Mouse (Mus musculus): ENCODE measurements at regions not wholly inside any gene's neighbourhood (a gene's known extent, or its start where the extent isn't known, plus 50 kb on each side); places are given as distances from the start of the nearest gene placed in this dataset.

DNA sequence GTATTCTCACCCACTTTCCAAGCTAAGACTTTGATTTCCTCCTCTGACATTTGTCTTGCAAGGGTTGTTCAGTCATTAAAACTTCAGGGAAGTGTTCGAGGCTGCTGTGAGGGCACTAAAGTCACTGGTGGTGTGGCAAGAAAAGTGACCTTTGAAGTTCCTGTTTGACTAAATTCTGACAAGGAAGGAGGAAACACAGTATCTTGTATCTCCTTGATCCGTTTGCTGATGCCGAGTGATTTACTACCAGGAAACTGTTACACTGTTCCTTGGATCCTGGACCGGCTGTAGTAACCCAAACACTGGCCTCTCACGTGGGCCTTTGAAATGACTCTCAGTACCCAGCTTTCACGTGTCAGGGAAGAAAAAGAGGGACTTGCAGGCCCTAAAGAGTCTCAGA is 53.5 kb upstream of the Ralgapa2 start:
- no peak for DNase-seq

DNA sequence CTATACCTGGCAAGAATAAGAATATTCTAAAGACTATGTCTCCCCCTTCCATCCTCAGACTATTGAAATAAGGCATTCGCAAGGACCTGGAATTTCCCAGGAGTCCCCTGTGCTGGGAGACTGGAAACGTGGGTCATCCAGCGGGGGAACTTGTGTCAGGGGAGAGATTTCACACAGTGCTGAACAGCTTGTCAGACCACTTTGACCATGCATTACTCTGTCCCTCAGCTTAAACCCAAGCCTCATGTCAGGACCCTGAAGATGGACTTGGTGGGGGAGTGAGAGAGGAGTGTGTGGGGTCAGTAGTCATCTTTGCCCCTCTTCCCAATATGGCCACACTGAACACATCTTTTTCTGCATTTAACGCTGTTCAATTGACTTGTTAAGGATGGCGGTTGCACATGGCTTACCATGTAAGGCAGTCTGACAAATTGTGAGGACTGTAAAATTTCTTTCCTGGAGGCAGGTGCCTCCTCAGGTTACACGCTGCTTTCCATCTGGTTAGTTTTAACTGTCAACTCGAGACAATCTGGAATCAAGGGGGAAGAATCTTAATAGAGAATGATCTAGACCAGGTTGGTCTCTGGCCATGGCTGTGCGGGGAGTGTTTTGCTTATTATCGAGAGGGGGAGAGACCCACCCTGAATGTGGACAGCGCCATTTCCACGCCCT is 56.2 kb upstream of the Ralgapa2 start:
- no peak for DNase-seq

DNA sequence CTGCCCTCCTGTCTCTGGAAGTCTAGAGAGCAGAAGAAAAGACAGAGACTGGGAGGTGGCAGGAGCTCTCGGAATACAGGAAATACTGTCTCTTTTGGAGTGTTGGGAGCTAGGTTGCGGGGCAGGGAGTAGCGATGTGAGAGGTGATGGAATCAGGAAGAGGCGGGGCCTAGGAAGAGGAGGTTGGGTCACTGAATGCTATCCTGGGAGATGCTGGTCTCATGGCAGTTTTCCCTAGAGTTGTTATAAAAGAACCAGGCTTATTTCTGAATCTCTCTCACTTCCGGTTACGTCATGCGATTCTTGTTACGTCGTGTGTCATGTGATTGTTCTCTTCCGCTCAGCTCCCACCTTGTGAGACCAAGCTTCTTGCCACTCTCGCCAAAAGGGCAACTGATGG is 58.9 kb upstream of the Ralgapa2 start:
- DNase-seq = no peak

DNA sequence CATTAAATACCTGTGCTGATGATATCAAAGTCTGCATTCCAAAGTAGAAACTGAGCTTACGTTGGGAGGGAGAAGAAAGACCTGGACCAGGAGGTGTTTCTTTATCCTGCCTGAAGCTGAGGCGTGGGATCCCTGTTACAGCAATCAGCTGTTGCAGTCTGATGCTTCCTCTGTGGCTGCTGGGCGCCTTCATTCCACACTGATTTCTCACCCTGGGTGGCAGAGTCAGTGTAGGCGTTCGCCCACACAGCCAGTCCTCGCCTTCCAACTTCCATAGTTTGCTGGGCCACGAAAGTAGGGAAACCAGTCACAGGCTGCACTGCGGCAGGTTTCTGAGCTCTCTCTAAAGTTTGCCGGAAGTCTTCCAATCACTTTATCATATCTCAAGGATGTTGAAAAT is 59.7 kb upstream of the Ralgapa2 start:
- DNase-seq = no peak

DNA sequence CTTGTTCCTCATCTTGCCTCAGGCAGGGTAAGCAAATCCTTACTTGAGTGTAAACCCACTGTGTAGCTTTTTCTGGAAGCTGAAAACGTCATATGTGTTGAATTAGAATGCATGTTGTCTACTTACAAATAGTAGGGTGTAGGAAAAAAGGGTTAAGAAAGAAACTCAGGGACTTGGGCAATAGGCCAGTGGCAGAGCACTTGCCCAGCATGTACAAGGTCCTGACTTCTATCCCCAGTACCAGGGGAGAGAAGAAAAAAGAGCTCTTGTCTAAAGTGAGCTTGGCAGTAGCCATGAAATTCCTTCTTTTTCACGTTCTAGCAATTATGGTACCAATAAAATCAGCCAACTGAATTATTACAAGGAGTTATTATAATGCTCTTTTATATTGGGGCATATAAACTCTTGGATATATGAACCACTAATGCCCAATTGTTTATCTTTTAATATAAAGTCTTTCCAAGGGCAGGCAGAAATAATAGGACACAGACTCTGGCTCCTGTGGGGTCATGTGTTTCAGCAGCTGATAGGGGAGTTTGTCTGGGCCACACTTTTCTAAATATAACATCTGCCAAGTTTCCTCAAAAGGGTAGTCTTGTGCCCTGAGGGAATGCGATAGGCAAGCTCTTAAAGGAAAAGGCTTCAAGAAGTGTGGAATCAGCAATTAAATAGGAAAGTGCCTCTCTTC is 63.6 kb upstream of the Ralgapa2 start:
- DNase-seq = no peak

DNA sequence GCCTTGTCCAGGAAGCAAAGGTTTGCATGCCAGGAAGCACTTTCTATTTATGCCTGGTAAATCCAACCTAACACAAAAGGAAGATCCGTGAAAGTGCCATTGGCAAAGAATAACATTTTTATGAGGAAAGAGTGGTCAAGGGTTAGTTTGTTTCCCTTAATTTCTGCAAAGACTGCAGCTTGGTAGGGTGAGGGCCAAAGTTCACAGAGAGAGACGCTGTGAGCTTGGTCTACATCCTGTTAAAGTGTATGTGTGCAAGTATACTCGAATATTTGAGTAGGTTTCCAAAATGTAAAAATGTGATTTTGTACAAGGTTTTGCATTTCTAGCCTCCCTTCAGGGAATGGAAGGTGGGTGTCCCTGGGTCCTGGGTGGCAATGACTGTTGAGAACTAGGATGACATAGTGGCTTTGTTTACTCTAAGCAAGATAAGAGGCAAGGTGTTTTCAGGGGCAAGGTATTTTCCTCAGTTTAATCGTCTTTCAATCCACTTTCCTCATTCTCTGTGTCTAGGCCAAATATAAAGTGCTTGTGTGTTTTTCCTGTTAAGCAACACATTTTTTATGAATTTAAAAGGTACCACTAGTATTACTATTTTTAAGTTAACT is 64.3 kb upstream of the Ralgapa2 start:
- no peak for DNase-seq

DNA sequence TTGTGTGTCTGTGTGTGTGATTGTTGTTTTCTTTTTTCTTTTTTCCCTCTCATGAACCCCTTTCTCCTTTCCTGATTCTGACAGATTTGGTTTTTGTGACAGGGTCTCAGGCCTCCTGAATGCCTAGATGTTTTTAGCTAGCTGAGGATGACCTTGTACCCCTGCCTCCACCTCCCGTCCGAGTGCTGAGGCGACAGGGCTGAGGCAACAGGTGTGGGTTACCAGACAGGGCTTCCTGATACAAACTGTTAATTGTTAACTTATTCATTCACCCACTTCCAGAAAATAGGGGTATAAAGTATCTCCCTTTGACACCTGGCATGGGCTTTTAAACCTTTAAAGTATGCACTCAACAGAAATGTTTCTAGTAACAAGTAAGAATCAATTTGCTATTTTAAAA is 65.0 kb upstream of the Ralgapa2 start:
- DNase-seq = no peak

DNA sequence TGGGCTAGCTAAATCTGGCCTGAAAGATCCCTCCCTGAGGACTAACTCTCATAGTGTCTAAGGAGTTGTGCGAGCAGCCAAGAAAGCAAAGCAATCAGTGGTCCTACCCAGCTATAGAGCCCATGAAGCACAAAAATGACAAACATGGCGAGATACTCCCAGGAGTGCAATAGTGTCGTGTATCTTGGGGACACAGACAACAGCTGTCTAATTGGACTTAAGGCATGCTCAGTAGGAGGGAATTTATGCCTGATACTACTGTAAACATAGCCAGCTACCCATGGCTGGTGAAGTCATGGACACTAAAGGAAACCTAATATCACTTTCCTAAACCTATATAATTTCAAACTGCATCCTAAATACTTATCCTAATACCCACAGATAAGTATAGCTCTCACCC is 69.1 kb upstream of the Ralgapa2 start:
- DNase-seq = no peak

DNA sequence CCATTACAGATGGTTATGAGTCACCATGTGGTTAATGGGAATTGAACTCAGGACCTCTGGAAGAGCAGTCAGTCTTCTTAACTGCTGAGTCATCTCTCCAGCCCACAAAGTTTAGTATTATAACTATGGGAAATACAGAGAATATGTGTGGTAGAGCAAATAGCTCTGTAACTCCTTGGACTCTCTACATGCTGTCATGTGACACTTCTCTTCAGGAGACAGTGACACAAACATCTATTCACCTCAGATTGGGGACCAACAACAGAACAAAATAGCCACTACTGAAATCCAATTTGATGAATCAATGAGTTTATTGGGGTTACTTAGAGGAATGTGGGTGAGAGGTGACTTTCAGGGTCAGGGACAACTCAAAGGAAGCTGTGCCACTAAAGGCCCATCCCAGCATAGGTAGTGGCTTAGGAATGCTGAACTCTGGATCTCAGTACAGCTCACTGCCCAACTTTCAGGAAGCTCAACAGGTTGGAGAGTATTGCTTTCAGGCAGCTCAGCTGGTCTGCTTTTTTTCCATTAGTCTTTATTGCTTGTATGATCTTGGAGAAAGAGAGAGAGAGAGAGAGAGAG is 71.8 kb upstream of the Ralgapa2 start:
- no peak for DNase-seq

DNA sequence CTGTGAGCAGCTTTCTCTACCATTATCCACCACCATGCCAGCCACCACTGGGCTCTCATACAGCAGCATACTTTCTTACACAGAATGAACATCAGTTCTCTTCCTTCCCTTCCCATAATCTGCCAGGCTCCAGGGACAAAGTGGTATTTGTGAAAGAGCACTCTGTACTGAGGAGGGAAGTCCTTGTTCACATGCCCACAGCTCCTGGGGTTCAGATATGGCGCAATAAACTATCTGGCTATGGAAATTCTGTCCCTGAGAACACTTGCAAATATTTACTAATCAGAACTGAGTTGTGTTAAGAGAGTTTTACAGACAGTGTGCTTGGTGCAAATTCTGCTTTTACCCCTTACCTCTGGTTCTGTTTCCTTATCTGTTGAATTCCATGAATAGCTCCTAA is 74.2 kb upstream of the Ralgapa2 start:
- no peak for DNase-seq

DNA sequence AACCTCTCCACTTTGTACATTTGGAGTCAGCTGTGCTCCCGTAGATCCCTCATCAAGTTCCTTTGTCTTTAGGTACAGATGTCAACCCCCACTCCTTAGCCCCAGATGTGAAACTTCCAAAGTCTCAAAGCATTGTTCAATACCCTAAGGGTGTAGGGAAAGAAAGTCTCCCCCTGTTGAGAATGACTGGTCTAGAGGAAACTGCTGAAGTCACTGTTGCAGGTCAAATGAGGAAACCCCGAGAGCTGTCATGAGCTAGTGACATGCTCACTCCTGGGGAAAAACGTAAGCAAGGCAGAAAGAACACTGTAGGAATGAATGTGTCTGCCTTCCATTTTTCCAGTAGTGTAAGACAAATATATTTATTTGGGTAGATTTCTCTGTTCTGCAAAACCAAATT is 74.8 kb upstream of the Ralgapa2 start:
- DNase-seq = no peak

DNA sequence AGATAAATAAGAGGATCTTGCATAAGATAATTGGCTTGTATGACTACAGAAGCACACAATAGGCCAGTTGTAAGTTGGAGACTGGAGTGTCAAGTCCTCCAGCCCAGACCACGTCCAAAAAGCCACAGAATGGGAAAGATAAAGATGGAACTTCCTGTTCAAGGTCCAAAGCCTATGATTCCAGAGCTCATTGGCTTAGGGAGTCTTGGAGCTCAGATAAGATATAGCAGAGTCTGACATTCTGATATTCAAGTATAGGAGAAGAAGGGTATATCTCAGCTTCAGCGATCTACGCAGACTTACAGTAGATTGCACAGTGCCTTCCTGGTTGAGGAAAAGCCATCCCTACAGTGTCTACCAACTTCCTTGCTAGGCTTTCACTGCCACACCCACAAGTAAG is 77.7 kb upstream of the Ralgapa2 start:
- no peak for DNase-seq

DNA sequence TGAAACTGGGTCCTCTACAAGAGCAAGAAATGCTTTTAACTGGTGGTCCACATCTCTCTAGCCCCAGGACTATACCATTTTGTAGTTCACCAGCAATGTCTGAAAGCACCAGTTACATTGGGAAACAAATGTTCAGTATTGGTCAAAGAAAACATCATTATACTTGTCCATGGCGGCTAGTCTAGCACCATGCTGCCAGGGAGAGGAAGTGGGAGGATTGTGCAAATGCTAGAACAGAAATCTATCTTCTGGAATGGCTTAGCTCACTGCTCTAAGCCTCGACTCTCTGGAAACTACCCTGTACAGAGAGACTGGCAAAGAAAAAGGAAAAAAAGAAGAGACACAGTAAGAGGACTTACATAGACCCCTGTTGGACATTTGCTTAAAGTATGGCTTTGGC is 81.1 kb upstream of the Ralgapa2 start:
- DNase-seq = no peak

DNA sequence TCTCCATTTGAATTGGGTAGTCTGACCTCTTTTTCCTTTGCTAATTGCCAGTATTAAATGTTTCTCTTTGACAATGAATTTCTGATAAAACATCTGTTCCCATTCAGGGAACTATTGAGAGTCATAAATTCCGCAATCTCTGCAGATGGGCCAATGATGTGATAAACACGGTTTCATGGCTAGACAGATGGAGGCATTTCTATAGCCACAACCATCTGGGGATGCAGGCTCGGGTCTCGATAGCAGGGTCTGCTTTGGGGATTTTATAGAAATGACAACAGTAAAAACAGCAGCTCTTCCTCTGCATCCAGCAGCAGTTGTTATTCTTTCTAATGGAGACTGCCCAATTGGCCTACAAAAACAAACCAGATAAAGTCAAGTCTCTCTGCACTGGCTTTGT is 82.1 kb upstream of the Ralgapa2 start:
- no peak for DNase-seq

DNA sequence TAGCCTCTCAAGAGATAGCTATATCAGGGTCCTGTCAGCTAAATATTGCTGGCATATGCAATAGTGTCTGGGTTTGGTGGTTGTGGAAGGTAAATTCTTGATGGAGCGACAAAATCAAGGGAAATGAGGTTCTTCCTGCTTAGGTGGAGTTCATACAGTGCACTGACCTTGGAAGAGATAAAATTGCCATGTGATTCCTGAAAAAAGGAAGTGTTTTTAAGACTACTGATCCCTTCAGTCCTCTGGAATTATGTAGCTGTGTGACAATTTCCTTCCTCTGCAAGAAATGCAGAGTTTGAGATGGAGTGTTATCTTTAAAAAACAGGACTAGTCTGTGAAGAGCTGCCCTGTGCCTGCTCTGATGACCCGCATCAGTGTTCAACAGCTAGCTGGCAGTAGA is 83.5 kb upstream of the Ralgapa2 start:
- DNase-seq = no peak

DNA sequence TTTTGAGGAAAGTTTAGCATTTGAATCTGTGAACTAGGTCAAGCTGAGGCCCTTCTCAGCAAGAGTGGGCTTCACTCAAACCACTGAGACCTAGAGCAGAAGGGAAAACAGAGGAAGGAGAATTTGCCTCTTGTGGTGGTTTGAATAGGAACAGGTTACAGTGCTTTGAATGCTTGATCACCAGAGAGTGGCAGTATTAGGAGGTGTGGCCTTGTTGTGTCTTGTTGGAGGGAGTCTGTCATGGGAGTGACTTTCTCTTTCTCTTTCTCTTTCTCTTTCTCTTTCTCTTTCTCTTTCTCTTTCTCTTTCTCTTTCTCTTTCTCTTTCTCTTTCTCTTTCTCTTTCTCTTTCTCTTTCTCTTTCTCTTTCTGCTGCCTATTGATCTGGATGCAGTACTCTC is 94.0 kb upstream of the Ralgapa2 start:
- no peak for DNase-seq

DNA sequence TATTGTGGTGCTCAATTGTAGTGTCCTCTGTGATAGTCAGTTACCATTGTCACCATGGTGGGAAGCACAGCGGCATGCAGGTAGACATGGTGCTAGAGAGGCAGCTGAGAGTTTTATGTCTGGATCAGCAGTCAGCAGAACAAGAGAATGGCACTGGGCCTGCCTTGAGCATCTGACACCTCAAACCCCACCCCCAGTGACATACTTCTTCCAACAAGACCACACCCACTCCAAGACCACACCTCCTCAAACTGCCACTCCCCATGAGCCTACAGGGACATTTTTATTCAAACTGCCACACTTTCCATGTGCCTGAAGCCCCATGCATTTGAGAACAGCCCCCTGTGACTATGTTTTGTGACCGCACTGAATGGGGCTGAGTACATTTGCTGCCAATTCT is 98.8 kb upstream of the Ralgapa2 start:
- DNase-seq = no peak

DNA sequence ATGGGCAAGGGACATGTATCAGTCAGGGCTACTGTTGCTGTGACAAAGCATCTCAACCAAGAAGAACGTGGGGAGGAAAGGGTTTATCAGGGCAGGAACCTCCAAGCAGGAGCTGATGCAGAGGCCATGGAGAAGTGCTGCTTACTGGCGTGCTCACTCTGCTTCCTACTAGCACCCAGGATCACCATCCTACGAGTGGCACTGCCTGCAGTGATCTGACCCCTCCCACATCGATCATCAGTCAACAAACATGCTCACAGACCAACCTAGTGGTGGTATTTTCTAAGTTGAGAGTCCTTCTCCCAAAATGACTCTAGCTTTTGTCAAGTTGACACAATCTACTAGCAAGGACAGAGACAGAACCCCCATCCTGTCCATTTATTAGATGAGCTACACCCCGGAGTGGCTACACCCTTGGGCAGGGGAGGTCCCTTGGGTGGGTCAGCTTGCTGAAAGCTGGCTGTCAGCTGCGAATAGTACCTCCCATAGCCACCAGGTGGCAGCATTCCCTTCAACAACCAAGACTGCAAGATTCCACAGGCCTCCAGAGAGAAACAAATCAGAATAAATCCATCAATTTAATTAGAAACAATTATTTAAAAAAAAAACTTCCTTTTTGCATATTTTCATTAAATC is 99.9 kb upstream of the Ralgapa2 start:
- DNase-seq = peak; percentile 68

DNA sequence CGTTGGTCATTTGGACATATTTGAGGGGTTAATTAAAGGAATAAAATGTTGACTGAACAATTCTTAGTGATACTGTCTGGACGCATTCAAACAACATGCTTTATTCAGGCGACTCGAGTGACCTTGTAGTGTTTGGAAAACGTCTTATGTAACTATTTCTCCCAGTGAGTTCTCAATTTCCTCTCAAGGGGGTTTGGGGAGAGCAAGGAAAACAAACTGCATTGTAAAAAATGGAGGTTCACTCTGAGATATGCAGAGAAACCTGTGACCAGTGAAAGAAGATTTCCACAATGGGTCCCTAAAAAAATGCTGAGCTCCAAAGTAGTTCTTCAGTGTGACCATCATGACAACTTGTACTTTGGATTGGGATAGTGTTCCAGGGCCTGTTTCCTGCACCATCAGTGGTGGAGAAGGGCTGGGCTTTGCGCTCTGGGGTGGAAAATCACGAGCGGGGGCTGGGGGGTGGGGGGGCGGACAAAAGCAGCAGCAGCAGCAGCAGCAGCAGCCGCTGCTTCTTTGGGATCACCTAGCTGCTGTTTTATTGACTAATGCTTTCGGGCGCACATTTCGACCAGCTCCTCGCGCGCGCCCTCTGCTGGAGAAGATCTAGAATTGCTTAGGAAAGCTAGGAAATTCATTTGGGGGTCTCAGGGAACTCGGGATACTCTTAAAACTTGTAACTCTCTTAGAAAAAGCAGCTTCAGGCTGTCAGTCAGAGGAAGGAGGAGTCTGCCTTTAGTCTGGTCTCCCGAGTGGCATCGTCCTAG is 100.6 kb upstream of the Ralgapa2 start:
- DNase-seq = peak; percentile 66

DNA sequence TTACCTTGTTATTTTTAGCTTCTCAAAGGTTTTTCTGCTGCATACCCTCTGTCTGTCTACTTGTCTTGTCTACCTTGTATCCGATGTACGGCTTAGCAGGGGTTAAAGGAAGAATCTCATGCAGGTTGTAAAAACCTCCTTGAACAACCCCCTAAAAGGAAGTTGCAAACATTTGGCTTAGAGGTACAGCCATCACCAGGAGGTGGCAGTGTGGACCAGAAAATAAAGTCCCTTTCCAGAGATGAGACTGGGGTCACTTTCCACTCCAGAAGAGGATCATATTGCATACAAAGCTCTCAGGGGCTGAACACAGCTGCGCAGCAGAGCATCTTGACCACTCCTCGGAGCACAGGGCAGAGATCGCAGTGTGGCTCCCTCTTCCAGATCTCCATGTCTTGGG is 109.0 kb upstream of the Ralgapa2 start:
- DNase-seq = peak; percentile 28

DNA sequence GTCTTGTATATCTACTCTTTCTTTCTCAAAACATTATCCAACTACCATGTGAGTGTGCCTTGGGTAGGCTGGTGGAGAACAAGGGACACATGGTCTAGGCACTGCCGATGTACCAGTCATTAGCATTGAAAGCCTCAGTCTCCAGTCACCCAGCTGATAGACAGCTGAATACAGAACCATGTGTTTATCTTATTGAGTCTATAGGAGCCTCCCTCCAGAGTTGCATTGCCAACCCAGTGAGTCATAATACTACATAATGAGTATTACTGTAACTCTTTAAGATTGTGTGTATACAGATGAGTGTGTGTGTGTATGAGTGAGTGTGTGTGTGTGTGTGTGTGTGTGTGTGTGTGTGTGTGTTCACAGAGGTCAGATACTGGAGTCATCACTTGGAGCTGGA is 110.9 kb upstream of the Ralgapa2 start:
- DNase-seq = no peak

DNA sequence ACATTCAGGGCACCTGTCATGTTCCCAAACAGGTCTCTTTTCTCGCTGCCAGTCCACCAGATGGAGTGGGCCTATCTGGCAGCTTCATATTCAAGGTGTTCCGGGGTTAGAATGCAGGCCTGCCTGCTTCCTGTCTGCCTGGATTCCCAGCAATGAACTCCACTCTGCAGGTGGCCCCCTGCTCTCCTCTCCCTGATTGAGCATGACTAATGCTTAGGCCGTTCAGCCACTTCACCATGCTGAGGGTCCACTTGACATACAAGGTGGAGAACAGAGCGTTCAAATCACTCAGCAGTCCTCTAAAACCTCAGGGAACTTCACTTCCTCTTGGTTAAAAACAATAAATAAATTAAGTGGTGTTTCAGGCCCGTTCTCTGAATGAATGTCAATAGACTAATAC is 112.1 kb upstream of the Ralgapa2 start:
- no peak for DNase-seq

Data from adrenal gland, postnatal 25 days (tissue).